Mouse (Mus musculus): ENCODE results near the gene Smyd3. TPM values are rescaled to one million over a fixed set of nuclear protein-coding genes. Genes with fewer than 3 reads are reported as not detected.

Gene Smyd3
- 10 to 100 TPM; 39.4 to 42.6 TPM for total RNA-seq (2023)

GRCm38 (mm10) chr1:179517713-179518465 lies at the start of gene Smyd3:
Gene Smyd3 (minus strand): TSS chr1:179518041.

GRCm38 (mm10) chr1:179545768-179546550 lies 28.1 kb upstream of the Smyd3 start, which contains the start of the genes Tfb2m and Cnst:
Gene Tfb2m (minus strand): TSS chr1:179546267.
Gene Cnst (plus strand): TSS chr1:179546370.

Other genes with a start within 250 kb of the Smyd3 start
- 10 to 100 TPM; 28.7 to 33.3 TPM for gene Tfb2m, start 28.2 kb upstream of the Smyd3 start, total RNA-seq (2023)
- 10 to 100 TPM; 21.8 to 23.6 TPM for gene Cnst, start 28.3 kb upstream of the Smyd3 start, total RNA-seq (2023)
- 1 to 10 TPM; 6.3 to 6.4 TPM for gene Sccpdh, start 150.2 kb upstream of the Smyd3 start, total RNA-seq (2023)
- gene Kif28, start 227.2 kb upstream of the Smyd3 start, total RNA-seq (2023): not detected

All from B cell, adult 67 days (primary cell).